In the genomic region with DNA sequence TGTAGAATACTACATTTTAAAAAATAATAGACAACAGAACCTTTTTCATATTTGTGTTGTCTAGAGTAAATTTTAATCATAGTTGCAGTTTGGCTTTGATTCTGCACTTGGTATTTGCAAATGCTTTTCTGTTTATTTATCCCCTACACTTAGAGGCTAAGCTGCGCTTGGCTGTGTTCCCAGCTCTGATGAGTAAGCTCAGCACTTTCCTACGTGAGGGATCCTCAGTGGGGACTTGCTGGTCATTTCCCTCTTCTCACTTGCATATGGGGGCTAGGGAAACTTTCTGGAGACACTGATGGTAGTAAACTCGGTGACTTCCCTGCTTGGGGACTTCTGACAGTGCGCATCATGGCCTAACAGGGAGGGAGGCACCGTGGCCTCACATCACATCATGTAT, we compare ENCODE assay signal across 9 mouse cellular contexts. TPM values are rescaled to one million over a fixed set of nuclear protein-coding genes. Genes with fewer than 3 reads are reported as not detected.
DNase-seq lines count a peak whose midpoint lies in the region; ATAC-seq and TF ChIP-seq lines count a peak whose summit lies in the region.
"Had no signal": no experiment of that assay in that cellular context is flagged by ENCODE, and none has a peak within 500 bp of the region (broad histone marks: within the 10 kb centered on the region; RNA-seq: fewer than 3 reads in every experiment).

No protein-coding gene starts in this region.

- no peak overlapping the region for H3K9ac ChIP-seq in heart, adult 2 months (ENCODE audit: low read depth, low read length)
- no peak overlapping the region for H3K9ac ChIP-seq in intestine, embryonic 16.5 days (ENCODE audit: low read depth, low read length)
- H3K9ac ChIP-seq in neural tube, embryonic 15.5 days (replicated peaks), result no peak overlapping the region
- H3K9ac ChIP-seq: liver, embryonic 15.5 days had no signal

- TF ChIP-seq CTCF in heart, adult 2 months (IDR thresholded peaks at IDR 0.05), result no peak

- H3K4me3 ChIP-seq in heart, adult 2 months, result no peak overlapping the region
- H3K4me3 ChIP-seq in heart, embryonic 10.5 days, result no peak overlapping the region
- H3K4me3 ChIP-seq in intestine, embryonic 16.5 days (ENCODE audit: low read length), result no peak overlapping the region
- H3K4me3 ChIP-seq in neural tube, embryonic 15.5 days (replicated peaks), result no peak overlapping the region
- H3K4me3 ChIP-seq: liver, embryonic 15.5 days had no signal

- H3K79me2 ChIP-seq in heart, adult 2 months (replicated peaks; ENCODE audit: control insufficient read depth, insufficient read depth, low read length), result peaks cover 4% of the 10 kb centered on the region

- no peak for TF ChIP-seq POLR2A in heart, adult 2 months (IDR thresholded peaks at IDR 0.05; ENCODE audit: insufficient read depth, low read depth, low read length)

- no peaks in the 10 kb centered on the region; the same call in 1 of the 2 replicates for H3K27me3 ChIP-seq in heart, adult 2 months (ENCODE audit: control insufficient read depth, insufficient read depth, low read length)
- H3K27me3 ChIP-seq in heart, embryonic 10.5 days (ENCODE audit: insufficient read depth, poor library complexity, severe bottlenecking), result no peaks in the 10 kb centered on the region
- H3K27me3 ChIP-seq in intestine, embryonic 16.5 days (replicated peaks; ENCODE audit: control insufficient read depth, insufficient read depth, low read length), result no peaks in the 10 kb centered on the region
- no peaks in the 10 kb centered on the region for H3K27me3 ChIP-seq in neural tube, embryonic 15.5 days (replicated peaks)
- H3K27me3 ChIP-seq: liver, embryonic 15.5 days had no signal

- DNase-seq in heart, adult 2 months, result peak; percentile 59 to 62
- DNase-seq in heart, embryonic 10.5 days (ENCODE audit: low spot score), result no peak
- DNase-seq in 3T3-L1 (ENCODE audit: low read depth, low spot score), result peak; percentile 93
- peak; percentile 82 to 84 for DNase-seq in adrenal gland, postnatal 36 days
- no peak for DNase-seq in thymus, postnatal 10 days (ENCODE audit: low spot score in 2 of 2)

- H3K4me2 ChIP-seq in intestine, embryonic 16.5 days (ENCODE audit: low read depth, low read length), result no peak overlapping the region
- no peak overlapping the region for H3K4me2 ChIP-seq in neural tube, embryonic 15.5 days
- H3K4me2 ChIP-seq: liver, embryonic 15.5 days had no signal

- peaks cover 5% of the 10 kb centered on the region for H3K4me1 ChIP-seq in heart, adult 2 months (ENCODE audit: control insufficient read depth, insufficient read depth, low read length)
- H3K4me1 ChIP-seq in heart, embryonic 10.5 days, result peaks cover 19% of the 10 kb centered on the region; the same call in 1 of the 2 replicates
- H3K4me1 ChIP-seq in intestine, embryonic 16.5 days (ENCODE audit: control insufficient read depth, insufficient read depth, low read length), result peaks cover 15% of the 10 kb centered on the region
- peaks cover 24% of the 10 kb centered on the region for H3K4me1 ChIP-seq in neural tube, embryonic 15.5 days

- TF ChIP-seq EP300 in heart, adult 2 months (IDR thresholded peaks at IDR 0.05; ENCODE audit: insufficient read depth, low read depth, low read length), result no peak

- no peaks in the 10 kb centered on the region for H3K36me3 ChIP-seq in heart, adult 2 months (ENCODE audit: control insufficient read depth, insufficient read depth, low read length)
- no peaks in the 10 kb centered on the region for H3K36me3 ChIP-seq in heart, embryonic 10.5 days
- no peaks in the 10 kb centered on the region for H3K36me3 ChIP-seq in intestine, embryonic 16.5 days (ENCODE audit: control insufficient read depth, insufficient read depth, low read length)
- no peaks in the 10 kb centered on the region for H3K36me3 ChIP-seq in neural tube, embryonic 15.5 days
- H3K36me3 ChIP-seq: liver, embryonic 15.5 days had no signal

- no peak overlapping the region for H3K27ac ChIP-seq in heart, adult 2 months
- no peak overlapping the region for H3K27ac ChIP-seq in heart, embryonic 10.5 days
- no peak overlapping the region for H3K27ac ChIP-seq in intestine, embryonic 16.5 days (ENCODE audit: low read length)
- H3K27ac ChIP-seq in neural tube, embryonic 15.5 days (replicated peaks), result 0 out of 2 replicates have a peak overlapping the region, but pooled peaks have one; percentile 24
- H3K27ac ChIP-seq: liver, embryonic 15.5 days had no signal

- ATAC-seq in intestine, embryonic 16.5 days, result peak; percentile 41; the same call in 1 of the 2 replicates
- no peak for ATAC-seq in neural tube, embryonic 15.5 days (ENCODE audit: low FRiP score)
- no peak for ATAC-seq in CD4-positive, CD25-positive, alpha-beta regulatory T cell, adult 4 months

- intact Hi-C loops in heart, adult 2 months (cut with DNase I), result no loop called here

- 40% methylated on average over 5 of the region's 5 CpGs for WGBS in heart, adult 2 months
- 66% methylated on average over 5 of the region's 5 CpGs for WGBS in heart, embryonic 10.5 days
- WGBS in intestine, embryonic 16.5 days, result 50% methylated on average over 5 of the region's 5 CpGs
- WGBS in neural tube, embryonic 15.5 days, result 68% methylated on average over 5 of the region's 5 CpGs

- H3K9me3 ChIP-seq in heart, embryonic 10.5 days, result no peaks in the 10 kb centered on the region
- no peaks in the 10 kb centered on the region for H3K9me3 ChIP-seq in intestine, embryonic 16.5 days (ENCODE audit: control insufficient read depth, low read length)
- H3K9me3 ChIP-seq in neural tube, embryonic 15.5 days (replicated peaks), result no peaks in the 10 kb centered on the region
- H3K9me3 ChIP-seq: liver, embryonic 15.5 days had no signal

RNA-seq across cellular contexts. Expression of a gene that starts 41.7 kb away (rescaled TPM):
- 1 to 10 TPM; 4.8 to 4.9 TPM for total RNA-seq in heart, adult 2 months (2021)
- polyA plus RNA-seq in heart, adult 2 months (2012; rRNA removed), result 3.1 and 4.2 TPM in 2 replicates
- polyA plus RNA-seq in heart, embryonic 10.5 days (2016; fragmentation: Nextera tagmentation; extraction: Ambion mirVana), result 5.6 and 8.4 TPM in 2 replicates
- 10 to 100 TPM; 10.3 to 12.7 TPM for total RNA-seq in adrenal gland, postnatal 36 days (2021)
- polyA plus RNA-seq in intestine, embryonic 16.5 days (2015; fragmentation: Nextera tagmentation; extraction: Ambion mirVana), result 11.0 and 12.1 TPM in 2 replicates
- 19.0 and 20.8 TPM in 2 replicates for polyA plus RNA-seq in neural tube, embryonic 15.5 days (2015; fragmentation: Nextera tagmentation; extraction: Ambion mirVana)
- 1 to 10 TPM; 7.4 to 8.0 TPM for polyA plus RNA-seq in CD4-positive, CD25-positive, alpha-beta regulatory T cell, adult 4 months (2017; shearing (Covaris generic))

Comparison
In these comparisons a context has a peak if more than half of its experiments do, and no peak if none do; other contexts are left out.
1. DNase-seq: peak in heart, adult 2 months (2 of 2), 3T3-L1 (single experiment) and adrenal gland, postnatal 36 days (2 of 2); none in heart, embryonic 10.5 days (single experiment) and thymus, postnatal 10 days (0 of 2).